Mouse (Mus musculus) testis, postnatal 10 days (tissue): ENCODE measurements around the gene Baiap3.
A peak's percentile ranks its signal among the peaks of the same experiment; 100 is the strongest.
"Not testable (repeated sequence)": the region's sequence is repeated elsewhere in the genome, so short reads cannot be mapped to it uniquely, and the experiment has no call there.

ENCODE experiments used
- DNase-seq: peaks from one replicate; pipeline ENCODE4 v3.0.0; 2021; ENCODE audit warnings: low spot score

Gene Baiap3

DNA sequence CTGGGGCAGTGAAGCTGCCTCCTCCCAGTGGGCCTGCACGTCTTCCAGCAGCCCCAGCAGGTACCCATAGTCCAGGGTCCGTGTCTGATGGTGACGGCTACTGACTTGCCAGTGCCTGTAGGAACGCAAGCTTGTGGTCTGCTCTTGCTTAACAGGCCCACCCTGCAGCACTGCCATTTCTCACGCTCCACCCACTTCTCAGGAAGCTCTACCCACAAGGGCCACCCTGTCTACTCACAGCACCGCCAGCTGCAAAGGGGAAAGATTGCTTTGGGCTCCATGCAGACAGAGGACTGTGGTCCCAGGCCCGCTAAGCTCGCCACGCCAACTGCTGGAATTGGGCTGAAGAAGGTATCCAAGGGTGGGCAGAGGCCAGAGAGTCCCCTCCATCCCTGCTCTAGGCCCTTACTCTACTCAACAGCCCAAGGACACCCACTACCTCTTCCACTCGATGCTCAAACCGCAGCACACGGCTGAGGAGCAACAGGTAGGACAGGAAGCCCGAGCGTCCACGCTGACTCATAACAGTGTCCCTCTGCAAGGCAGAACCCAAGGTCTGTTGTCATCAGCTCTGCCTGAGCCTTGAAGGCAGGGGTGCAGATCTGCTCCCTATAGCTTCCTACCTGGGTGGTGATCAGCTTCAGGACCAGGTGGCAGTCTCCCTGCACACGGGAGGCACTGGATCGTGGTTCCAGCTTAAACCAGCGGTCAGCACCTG, 8.0 kb downstream of the Baiap3 start:
- DNase-seq, result no peak

DNA sequence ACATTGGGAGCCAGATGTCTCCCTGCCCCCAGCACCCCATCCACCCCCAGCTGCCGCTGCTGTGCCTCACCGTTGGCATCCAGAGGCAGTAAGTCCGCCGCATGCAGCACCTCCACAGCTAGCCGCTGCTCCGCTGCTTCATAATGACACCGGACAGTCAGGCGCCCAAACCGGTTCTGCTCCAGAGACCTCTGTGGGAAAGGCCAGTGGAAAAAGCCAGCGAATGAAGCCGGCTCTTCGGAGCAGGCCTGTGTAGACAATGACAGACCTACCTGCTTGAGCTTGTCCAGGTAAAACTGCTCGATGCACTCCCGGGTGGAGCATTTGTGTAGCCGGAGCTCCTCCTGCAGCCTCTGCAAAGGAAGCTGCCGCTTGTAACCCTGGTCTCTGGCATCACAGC, 11.9 kb downstream of the Baiap3 start:
- DNase-seq, result no peak

DNA sequence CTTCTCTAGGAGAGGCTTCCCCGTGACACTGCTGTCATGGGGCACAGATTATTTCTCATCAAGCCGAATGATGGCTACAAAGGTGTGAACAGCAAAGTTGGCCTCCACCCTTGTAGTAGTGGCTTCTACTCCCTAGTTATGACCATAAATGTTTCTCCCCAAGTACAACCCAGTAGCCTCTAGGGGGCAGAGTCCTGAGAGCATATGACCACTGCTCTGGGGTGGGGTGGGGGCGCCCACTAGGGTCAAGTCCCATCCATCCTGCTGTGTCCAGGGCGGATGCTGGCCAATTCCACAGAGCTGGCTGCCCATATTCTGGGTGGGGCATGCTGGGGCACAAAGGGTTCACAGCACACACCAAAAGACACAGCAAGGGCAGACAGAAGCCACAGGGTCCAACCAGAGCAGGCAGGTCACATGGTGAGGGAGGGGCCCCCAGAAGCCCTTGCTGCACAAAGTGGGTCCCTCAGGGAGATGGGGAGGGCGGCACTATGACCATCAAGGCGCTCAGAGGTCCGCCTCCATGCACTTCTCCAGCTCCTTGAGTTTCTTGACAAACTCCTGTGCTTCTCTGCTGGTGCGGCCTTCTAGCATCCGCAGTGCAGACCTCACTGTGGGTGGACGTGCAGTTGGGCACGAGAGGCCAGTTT, 12.9 kb downstream of the Baiap3 start:
- no peak for DNase-seq

DNA sequence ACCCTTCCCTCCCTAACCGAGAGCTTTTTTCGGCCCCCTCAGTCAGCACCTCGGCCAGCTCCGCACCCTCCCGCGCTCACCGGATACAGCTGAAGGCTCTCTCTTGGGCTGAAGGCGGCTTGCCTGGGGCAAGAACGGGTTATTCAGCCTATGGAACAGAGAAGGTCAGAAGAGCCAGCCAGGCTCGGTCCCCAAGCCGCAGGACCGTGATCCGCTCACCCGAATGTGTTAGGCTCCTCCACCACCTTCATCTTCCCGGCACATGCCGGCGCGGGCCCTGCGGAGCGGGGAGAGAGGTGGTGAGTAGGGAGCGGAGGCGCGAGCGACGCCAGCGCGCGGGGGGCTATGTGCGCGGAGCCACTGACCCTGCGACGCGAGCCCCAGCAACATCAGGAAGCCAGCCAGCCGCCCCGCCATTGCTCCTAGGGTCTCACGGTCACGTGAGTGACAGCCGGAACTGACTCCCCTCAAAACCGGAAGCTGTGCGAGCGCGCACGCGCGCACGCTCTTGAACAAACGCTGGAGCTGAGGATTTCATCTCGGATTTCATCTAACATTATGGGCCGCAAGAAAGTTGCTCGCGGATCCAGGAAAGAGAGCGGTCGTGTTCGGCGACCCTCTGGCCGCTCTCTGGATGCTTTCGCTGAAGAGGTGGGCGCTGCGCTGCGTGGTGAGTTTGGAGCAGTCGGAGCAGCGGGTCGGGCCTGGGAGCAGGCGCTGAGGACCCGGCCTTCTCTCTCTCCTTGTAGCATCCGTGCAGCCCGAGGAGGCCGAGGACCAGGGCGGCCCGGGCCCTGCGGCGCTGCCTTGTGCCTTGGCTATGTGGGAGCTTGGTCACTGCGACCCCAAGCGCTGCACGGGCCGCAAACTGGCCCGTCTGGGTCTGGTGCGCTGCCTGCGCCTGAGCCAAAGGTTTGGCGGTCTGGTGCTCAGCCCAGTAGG, 16.2 kb downstream of the Baiap3 start, which contains the start of the genes Gnptg and Tsr3:
Gnptg (minus strand) TSS at position 430 of the 942 bp plus-strand sequence.
Tsr3 (plus strand) TSS at position 476 of the 942 bp plus-strand sequence.
- peak; percentile 88 for DNase-seq

DNA sequence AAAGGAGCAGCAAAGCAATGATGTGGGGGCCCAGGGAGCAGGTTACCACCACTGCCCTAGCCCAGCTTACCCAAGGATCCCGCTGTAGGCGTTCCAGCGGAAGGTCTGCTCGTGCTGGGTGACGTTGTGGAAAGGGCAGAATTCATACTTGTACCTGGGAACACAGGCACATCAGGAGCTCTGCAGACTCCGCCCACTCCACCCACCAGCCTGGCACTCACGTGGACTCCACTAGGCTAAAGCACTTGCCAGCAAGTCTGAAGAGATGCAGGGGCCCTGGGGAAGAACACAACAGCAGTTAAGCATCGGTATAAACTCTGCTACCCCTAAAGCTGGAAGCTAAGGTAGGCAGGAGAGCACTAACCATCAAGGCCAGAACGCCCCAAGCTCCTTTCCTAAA, 20.5 kb downstream of the Baiap3 start:
- no peak for DNase-seq

DNA sequence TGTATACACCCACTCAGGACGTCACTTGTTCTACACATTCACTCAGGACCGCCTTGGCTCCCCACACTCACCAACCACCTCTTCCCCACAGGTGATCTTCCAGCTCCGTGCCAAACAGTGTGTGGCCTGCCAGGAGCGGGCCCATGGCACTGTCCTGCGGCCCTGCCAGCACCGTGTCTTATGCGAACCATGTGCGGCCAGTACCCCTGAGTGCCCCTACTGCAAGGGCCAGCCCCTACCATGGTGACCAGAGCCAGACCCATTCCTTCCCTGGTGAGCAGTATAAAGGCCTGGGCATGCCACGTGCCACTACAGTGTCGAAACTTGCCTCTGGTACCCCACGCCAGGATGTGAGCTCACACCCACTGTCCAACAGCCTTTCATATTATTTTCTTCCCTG, 24.5 kb downstream of the Baiap3 start:
- not testable (repeated sequence) for DNase-seq

DNA sequence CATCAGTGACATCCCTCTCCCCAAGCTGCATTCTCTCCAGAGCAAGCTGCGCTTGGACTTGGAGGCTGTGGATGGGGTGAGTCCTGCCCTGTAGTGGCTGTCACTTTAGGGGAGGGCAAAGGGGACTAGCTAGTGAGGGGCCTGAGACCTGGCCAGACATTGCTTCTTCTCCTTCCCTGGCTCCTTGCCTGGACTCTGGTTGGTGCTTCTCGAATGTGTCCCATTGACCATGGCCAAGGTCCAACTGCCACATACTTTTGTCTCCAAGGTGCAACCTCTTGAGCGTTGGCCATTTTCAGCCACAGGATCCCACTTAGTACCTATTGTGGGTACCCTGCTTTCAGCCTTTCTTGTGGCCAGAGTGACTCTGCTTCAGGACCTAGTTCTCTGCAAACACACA, 25.5 kb downstream of the Baiap3 start:
- no peak for DNase-seq

DNA sequence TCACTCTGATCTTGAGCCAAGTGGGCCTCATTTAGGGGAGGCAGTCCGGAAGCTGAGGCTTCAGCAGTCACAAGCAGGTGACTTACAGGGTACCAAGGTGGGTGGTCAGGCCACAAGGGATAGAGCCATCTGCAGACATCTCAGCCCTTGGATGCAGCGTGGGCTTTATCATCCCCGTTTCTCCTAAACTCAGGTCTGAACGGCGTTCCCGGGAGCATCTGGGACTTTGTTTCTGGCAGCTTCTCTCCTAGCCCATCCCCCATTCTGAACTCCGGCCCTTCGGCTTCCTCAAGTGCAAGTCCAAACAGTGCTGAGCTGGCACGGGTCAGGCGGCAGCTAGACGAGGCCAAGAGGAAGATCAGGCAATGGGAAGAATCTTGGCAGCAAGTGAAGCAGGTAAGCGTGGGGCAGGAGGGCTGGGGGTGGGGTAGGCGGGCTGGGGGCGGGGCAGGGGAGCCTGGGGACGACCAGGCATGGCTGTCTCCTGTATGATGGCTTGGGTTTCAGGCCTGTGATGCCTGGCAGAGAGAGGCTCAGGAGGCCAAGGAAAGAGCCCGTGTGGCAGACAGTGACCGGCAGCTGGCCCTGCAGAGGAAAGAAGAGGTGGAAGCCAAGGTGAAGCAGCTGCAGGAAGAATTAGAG, 26.0 kb downstream of the Baiap3 start:
- DNase-seq, result not testable (repeated sequence)

DNA sequence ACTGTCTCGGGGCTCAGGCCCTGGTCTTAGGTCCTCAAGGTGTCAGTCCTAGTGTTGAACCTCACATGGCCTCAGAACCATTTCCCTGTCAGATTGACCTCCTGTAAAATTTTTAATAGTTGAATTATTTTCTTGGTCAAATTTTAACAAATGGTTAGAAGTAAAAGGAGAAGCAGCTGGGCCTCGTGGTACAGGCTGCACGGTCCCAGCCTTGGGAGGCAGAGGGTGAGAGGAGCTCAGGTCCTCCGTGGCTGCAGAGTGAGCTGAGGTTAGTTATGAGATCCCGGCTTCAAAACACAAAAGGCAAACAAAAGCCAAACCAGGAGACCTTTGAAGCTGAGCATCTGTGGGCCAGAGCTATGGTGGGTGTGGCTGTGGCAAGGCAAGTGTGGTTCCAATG, 28.2 kb downstream of the Baiap3 start:
- no peak for DNase-seq

DNA sequence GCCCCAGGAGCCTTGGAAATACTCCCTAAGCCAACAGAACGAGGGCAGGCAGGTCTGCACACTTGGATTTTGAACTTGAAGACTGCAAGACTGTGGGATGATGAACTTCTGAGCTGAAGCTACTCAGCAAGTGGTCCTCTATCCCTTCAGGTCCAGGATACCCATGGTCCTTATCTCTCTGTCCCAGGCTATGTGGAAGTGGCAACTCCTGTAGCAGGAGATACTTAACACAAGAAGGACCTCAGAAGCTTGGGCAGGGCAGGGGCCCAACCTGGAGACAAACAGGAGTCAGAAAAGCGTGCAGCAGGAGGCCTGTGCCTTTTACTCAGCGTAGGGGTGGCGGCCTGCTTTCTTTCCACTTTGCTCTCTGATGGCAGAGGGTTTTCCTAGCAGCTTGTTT, 30.5 kb downstream of the Baiap3 start:
- DNase-seq, result no peak

DNA sequence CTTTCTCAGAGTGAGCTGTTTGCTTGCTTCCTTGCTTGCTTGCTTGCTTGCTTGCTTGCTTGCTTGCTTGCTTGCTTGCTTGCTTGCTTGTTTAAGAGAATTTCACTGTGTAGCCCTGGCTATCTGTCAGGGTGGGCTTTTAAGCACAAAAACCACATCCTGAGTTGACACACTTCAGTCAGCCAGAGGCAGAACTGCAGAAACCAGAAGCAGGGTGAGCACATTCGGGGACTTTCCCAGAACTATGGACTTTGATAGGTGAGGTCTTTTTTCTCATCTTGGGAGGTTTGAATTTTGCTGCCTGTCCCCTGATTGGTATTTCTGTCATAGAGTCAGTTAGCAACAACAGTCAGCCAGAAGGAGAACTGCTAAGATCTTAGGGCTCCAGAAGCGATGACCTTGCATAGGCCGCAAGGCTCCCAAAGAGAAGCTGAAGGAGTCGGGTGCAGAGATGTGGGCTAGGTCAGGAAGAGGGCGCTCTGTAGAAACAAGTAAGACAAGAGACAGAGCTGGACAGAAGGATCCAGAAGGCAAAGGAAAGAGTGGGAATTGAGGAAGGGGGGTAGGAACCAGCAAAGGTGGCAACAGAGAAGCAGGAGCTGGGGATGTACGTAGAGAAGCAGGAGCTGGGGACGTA, 31.5 kb downstream of the Baiap3 start:
- DNase-seq, result no peak

DNA sequence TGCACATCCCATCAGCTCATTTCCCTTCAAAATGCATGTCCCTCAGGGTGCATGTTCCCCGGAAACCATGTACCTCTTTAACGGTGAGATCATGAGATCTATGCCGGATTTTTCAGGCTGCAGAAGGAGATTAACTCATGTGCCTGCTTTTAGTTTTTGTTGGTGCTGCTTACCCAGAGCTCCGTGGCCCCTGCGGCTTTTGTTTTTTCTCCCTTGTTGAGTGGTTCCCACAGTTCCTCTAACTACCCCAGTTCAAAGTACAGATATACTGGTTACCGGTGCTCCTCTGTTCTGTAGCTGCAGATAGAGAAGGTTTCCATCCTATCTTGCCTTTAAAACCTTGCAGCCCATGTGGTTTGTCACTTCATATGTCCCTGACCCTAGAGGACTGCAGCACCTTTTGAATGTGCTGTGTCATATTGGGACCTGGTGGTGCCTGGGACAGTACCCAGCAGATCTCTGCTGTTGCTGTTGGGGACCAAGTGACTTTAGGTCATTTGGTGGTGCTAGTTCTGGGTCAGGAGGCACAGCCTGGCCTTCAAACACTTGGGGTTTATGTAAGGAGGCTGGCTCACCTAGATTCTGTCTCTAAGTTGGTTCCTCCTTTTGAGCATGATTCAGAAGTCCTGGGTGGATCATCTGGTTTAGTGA, 33.1 kb downstream of the Baiap3 start:
- DNase-seq, result no peak

DNA sequence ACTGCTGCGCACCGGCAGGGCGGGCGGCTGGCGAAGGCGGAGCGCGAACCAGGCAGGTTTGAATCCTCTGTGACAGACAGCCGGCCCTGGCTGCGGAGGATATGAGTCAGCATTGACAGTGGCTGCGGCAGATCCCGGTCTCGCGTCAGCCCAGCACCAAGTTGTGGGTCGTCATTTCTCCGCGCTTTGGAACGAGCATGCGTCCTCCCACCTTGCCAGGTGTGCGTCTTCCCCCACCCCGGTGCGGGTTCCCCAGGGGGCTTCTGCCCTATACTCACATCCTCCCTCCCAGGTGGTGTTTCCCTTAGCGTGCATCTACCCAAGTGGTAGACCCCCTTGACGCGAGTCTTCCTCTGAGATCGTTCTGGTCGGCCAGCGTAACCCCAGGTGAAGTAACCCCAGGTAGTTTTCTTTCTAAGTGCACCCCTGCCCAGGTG, 33.6 kb downstream of the Baiap3 start:
- DNase-seq, result not testable (repeated sequence)

DNA sequence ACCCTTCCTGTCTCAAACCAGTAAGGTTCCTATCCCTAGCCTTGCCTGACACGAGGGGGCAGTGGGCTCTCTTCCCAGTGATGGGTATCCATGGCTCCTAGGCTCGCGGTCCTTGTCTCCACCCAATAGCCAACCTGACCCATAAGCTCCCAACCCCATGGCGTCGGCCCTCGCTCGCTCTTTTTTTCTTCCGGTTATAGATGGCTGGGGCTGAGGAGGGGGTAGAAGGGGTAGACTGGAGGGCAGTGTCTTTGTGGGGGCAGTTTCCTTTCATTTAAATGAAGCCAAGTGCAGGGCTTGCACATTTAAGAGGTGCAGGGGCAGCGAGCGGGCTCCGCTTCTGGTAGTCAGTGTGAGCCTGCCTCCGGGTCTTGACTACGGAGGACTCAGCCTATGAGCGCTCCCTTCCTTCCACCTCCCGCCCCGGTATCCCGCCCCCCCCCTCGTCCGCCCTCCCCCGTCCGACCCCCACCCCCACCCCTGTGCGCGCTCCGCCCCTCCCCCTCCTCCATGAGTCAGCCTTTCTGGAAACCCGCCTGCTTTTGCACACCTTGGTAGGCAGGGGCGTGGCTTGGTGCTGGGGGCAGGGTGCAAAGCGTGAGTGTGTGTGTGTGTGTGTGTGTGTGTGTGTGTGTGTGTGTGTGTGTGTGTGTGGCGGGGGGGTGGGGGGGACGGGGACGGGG, 34.2 kb downstream of the Baiap3 start:
- peak; percentile 73 for DNase-seq

DNA sequence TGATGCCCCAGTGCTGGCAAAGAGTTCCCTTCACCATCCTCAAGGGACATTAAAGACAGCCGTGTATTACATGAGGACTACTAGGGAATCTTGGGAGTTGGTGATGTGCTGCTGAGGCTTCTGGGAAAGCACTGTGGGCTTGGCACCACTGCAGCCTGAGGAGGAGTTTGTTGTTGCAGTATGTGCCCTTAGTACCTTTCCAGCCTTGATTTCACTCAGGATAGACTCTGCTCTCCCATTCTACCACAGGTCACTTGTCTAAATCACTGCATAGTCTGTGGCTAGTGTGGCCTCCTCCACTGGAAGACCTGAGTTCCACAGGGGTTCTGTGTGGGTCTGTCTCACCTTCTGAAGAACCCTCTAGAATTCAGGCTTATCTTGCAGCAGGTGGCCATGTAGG, 35.4 kb downstream of the Baiap3 start:
- DNase-seq, result no peak

DNA sequence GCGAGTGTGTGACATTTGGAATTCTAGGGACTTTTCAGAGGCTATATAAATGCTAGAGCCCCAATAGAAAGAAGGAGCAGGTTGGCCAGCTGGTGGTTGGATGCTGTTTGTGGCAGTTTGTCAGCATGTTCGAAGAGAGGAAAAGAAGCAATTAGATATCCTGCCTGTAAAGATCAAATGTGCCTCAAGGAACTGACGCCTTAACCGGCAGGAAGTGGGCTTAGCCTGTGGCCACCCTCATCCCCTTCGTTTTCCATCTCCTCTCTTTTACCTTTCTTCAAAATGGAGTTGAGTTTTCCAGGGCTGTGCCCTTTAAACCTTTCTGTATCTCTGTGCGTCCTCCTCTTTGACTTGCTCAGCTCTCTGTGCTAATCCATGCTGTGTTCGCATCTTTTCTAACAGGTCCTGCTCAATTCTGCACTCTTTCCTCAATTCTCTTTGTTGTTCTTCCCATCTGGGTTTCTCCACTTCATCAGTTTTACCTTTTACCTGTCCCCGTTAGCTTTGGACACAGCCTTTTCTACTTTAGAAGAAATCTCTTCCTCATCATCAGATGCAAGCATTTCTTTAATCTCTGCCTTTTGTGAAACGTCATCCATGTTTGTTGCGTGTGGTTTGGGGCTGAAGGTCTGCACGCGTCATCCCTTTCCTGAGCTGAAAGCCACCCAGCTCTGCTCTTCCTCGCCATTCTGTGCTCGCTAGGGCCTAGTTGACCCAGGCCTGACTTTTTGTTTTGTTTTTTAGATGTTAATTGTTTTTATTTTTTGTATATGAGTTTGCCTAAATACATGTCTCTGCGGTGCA, 36.5 kb downstream of the Baiap3 start:
- DNase-seq, result no peak

DNA sequence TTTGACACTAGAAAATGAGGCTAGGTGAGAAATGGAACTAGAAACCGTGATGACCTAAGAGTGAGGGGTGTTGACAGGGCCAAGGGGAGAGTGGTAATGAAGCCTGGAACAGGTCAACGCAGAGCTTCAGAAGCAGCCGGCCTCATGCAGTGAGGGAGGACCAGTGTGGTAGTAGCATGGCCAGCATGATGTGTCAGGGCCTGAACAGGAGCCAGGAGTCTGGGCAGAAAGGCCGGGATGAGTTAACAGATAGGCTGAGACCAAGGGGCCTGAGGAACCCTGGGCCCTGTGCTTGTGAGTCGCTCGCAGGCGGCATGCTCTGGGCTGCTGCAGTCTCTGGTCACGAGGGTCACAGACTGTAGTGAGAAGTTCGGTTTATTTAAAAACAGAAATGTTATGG, 37.2 kb downstream of the Baiap3 start:
- DNase-seq, result no peak

DNA sequence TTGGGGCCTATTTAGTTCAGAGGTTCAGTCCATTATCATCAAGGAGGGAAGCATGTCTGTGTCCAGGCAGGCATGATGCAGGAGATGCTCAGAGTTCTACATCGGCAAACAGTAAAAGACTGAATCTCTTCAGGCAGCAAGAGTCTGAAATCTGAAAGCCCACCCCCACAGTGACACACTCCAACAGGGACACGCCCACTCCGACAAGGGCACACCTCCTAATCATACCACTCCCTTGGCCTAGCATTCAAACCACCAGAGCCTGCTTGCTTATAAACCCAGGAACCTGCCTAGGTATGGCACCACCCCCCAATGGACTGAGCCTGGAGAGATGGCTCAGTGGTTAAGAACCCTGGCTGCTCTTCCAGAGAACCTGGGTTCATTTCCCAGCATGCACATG, 40.7 kb downstream of the Baiap3 start:
- no peak for DNase-seq

DNA sequence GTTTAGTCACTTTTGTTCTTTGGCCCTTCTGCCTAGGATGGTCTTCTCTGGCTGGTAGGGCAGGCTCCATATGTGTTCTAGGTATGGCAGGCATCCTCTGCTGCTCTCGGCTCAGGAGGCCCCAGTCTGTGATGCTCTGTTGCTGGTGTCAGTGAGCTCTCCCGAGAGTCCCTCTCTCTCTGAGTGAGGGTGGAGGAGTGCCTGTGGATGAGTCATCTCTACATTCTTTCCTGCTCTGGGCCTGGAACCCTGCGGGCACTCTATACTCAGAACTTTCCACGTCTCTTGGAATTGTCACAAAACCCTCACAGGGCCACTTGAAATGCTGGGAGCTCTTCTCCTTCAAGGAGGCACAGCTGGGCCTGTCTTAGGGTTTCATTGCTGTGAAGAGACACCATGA, 44.5 kb downstream of the Baiap3 start:
- no peak for DNase-seq
